Mouse (Mus musculus): Measurements from ENCODE around the gene Pklr.

DNA sequence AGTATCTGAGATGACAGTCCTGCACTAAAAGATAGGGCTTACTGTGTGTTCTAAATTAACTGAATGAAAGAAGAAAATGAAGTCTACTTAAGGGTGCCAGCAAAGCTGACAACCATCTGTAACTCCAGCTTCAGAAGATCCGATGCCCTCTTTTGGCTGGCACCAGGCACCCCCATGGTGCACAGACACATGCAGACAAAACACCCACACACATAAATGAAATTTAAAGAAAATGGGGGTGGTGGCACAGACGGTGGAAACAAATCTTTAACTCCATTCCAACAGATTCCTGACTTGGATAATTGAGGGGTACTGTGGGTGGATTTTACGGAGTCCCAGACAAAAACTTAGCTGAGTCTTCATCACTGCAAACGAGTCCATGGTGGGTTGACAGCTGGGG lies 4.1 kb upstream of the Pklr start:
- TF ChIP-seq CTCF (IDR thresholded peaks at IDR 0.05; ENCODE audit: insufficient read depth, low read length): no peak
- TF ChIP-seq POLR2A (IDR thresholded peaks at IDR 0.05; ENCODE audit: borderline replicate concordance, extremely low read depth, low read depth, low read length): no peak
